Mouse (Mus musculus) heart, embryonic 12.5 days (tissue): ENCODE data around the gene Mast3. TPM values are rescaled to one million over a fixed set of nuclear protein-coding genes. Genes with fewer than 3 reads are reported as not detected.
A peak's percentile ranks its signal among the peaks of the same experiment; 100 is the strongest.

Experiments used
- ATAC-seq: fragments of 200-750 bp; cut with Nextera tagmentation; 2 replicates; pipeline ENCODE4 v1.8.0; 2017; ENCODE audit warnings: moderate TSS enrichment, moderate library complexity; ENCODE audit not compliant: insufficient number of reproducible peaks, low FRiP score
- H3K27ac ChIP-seq: fragments of 300-500 bp; sonication (generic); 2 replicates; pipeline ENCODE4 v1.5.1; 2016; ENCODE audit warnings: mild to moderate bottlenecking, moderate library complexity; ENCODE audit not compliant: poor library complexity, severe bottlenecking
- H3K27me3 ChIP-seq: fragments of 300-500 bp; sonication (generic); replicated peaks from 2 replicates; pipeline ENCODE4 v1.6.1; 2016; ENCODE audit warnings: mild to moderate bottlenecking, moderate library complexity
- H3K36me3 ChIP-seq: fragments of 300-500 bp; sonication (generic); 2 replicates; pipeline ENCODE4 v1.6.1; 2016; ENCODE audit warnings: mild to moderate bottlenecking, moderate library complexity
- H3K4me1 ChIP-seq: fragments of 300-500 bp; sonication (generic); replicated peaks from 2 replicates; pipeline ENCODE4 v1.6.1; 2016; ENCODE audit warnings: mild to moderate bottlenecking
- H3K4me2 ChIP-seq: fragments of 300-500 bp; sonication (generic); 2 replicates; pipeline ENCODE4 v1.6.1; 2016; ENCODE audit warnings: mild to moderate bottlenecking, moderate library complexity
- H3K4me3 ChIP-seq: fragments of 300-500 bp; sonication (generic); 2 replicates; pipeline ENCODE4 v1.5.1; 2016; ENCODE audit warnings: mild to moderate bottlenecking
- H3K9ac ChIP-seq: fragments of 300-500 bp; sonication (generic); 2 replicates; pipeline ENCODE4 v1.6.1; 2016; ENCODE audit warnings: mild to moderate bottlenecking, moderate library complexity
- H3K9me3 ChIP-seq: fragments of 300-500 bp; sonication (generic); replicated peaks from 2 replicates; pipeline ENCODE4 v1.6.1; 2016; ENCODE audit warnings: mild to moderate bottlenecking, moderate library complexity
- WGBS: fragments of 180-500 bp; shearing (Covaris S2); methylation state at CpG from one replicate; pipeline ENCODE4 v1.1.7; 2016; 5-methylcytosine and 5-hydroxymethylcytosine counted together
- polyA plus RNA-seq: library from polyadenylated mRNA; unstranded; fragments of >200 nt; fragmentation: Nextera tagmentation; extraction: Ambion mirVana; gene quantifications from 2 replicates; pipeline ENCODE4 v1.2.1, GENCODE M21; 2016

Mast3 gene
- polyA plus RNA-seq, 1 experiment from 2014 or later, result 8.1 TPM

- Histone ChIP-seq H3K4me3 (peak overlapping the region; percentile 14; the same call in 1 of the 2 replicates), H3K4me2 (peak overlapping the region; percentile 53)
Measured at GRCm38 (mm10) chr8:70816679-70817078, 11.8 kb upstream of the Mast3 start.

GRCm38 (mm10) chr8:70812885-70813284, 8.0 kb upstream of the Mast3 start:
- H3K27ac ChIP-seq, result no peak overlapping the region
- WGBS, result 58% methylated on average over 4 of the region's 4 CpGs

More at GRCm38 (mm10) chr8:70816679-70817078, 11.8 kb upstream of the Mast3 start:
- Histone ChIP-seq H3K4me1 (peaks cover 7% of the 10 kb centered on the region), H3K9me3 (peaks cover 18% of the 10 kb centered on the region), H3K27ac (no peak overlapping the region), H3K36me3 (no peaks in the 10 kb centered on the region), H3K9ac (no peak overlapping the region), H3K27me3 (peaks cover 78% of the 10 kb centered on the region)
- 7% methylated on average over 30 of the region's 30 CpGs for WGBS
- ATAC-seq, result peak; percentile 47; the same call in 1 of the 2 replicates

DNA sequence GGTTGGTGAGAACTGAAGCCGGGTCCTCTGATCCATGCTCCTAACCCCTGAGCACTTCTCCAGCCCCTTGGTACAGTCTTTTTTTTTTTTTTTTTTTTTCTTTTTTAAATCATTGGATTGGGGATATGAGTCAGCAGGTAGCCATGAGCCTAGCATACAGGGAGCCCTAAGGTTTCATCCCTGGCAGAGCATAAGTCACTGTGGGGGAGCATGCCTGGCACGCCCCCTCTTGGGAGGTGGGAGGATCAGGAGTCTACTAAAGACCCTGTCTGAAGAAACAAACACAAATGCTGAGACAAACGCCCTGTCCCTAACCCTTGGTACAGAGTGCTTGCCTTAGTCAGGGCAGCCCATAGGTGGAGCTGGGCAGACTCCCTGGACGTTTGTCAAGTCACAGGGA, 7.2 kb upstream of the Mast3 start:
- Histone ChIP-seq H3K9ac (no peak overlapping the region), H3K27me3 (peaks cover 69% of the 10 kb centered on the region), H3K4me2 (no peak overlapping the region), H3K9me3 (no peaks in the 10 kb centered on the region), H3K4me1 (peaks cover 13% of the 10 kb centered on the region; the same call in 1 of the 2 replicates), H3K27ac (no peak overlapping the region), H3K36me3 (no peaks in the 10 kb centered on the region), H3K4me3 (no peak overlapping the region)
- 45% methylated on average over 4 of the region's 4 CpGs for WGBS
- no peak for ATAC-seq

More at GRCm38 (mm10) chr8:70812885-70813284, 8.0 kb upstream of the Mast3 start:
- Histone ChIP-seq H3K4me2 (no peak overlapping the region), H3K27me3 (peaks cover 67% of the 10 kb centered on the region), H3K9me3 (no peaks in the 10 kb centered on the region), H3K9ac (no peak overlapping the region), H3K4me3 (no peak overlapping the region), H3K4me1 (peaks cover 15% of the 10 kb centered on the region; the same call in 1 of the 2 replicates), H3K36me3 (no peaks in the 10 kb centered on the region)
- no peak for ATAC-seq

GRCm38 (mm10) chr8:70810962-70811680, 6.3 kb upstream of the Mast3 start:
- Histone ChIP-seq H3K4me1 (0 out of 2 replicates have a peak, but pooled peaks cover 7% of the 10 kb centered on the region), H3K27me3 (peaks cover 64% of the 10 kb centered on the region)
- WGBS, result 63% methylated on average over 20 of the region's 20 CpGs

DNA sequence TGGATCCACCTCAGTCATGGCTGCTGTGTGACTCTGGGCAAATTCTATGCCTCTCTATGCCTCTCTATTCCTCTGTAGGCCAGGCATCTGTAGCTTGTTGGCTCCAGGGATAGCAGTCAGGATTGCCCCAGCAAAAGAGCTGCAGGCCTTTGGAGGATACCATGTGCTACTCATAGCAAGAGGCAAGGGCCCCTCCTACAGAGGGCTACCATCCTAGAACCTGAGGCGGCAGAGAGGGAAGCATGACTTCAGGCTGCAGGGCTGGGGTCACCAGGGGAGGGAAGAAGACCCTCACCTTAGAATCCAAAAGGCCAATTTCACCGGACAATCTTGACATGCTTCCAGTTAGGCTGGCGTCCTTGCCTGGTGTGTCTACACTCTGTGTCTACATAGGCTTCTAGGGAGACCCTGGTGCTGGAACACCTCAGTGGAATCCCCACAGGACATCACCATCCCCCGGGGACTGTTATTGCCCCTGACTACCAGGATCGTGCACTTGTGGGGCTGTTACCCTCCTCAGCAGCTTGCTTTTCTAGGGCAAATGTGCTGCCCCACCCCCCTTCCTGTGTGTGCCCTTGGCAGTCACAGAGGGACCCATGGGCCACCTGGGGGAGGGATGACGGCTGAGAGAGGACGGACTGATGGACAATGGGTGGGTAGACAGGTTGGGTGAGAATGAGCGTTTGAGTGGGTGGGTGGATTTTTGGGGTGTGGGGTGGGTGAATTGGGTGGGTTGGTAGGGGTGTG, 4.3 kb upstream of the Mast3 start:
- Histone ChIP-seq H3K4me2 (no peak overlapping the region), H3K27ac (no peak overlapping the region), H3K4me1 (peaks cover 12% of the 10 kb centered on the region), H3K27me3 (peaks cover 51% of the 10 kb centered on the region), H3K36me3 (no peaks in the 10 kb centered on the region), H3K9ac (no peak overlapping the region), H3K9me3 (no peaks in the 10 kb centered on the region), H3K4me3 (no peak overlapping the region)
- ATAC-seq, result no peak
- 79% methylated on average over 8 of the region's 8 CpGs for WGBS

More at GRCm38 (mm10) chr8:70810962-70811680, 6.3 kb upstream of the Mast3 start:
- H3K27ac ChIP-seq, result no peak overlapping the region
- no peak for ATAC-seq
- H3K4me3 ChIP-seq, result no peak overlapping the region
- no peak overlapping the region for H3K4me2 ChIP-seq
- H3K9ac ChIP-seq, result no peak overlapping the region
- H3K9me3 ChIP-seq, result no peaks in the 10 kb centered on the region
- no peaks in the 10 kb centered on the region for H3K36me3 ChIP-seq

DNA sequence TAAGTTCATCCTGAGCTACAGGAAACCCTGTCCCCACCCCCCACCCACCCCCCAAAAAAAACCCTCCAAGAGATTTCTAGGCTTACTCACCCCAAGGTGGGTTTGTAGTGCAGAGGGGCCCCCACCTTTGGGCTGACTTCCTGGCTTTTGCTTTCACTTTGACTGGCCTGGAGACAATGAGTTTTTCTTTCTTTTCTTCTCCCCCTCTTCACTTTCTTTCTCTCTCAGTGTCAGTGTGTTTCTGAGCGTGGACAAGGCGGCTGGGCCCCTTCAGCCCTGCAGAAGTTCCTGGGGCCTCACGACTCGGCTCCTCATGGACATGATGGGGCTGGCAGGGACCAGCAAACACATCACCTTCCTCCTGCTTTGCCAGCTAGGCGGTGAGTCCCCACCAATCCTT, 3.4 kb upstream of the Mast3 start, which contains the start of gene Il12rb1:
Gene Il12rb1 (plus strand): TSS at position 211 of the 400 bp plus-strand sequence.
- ATAC-seq, result no peak
- no peak within 1 kb of the TSS for H3K9ac ChIP-seq
- no peak within 1 kb of the TSS for H3K27ac ChIP-seq
- 68% methylated on average over 5 of the region's 5 CpGs for WGBS
- no peaks in the 10 kb centered on the region for H3K36me3 ChIP-seq
- no peaks in the 10 kb centered on the region for H3K9me3 ChIP-seq
- H3K4me1 ChIP-seq, result peaks cover 19% of the 10 kb centered on the region
- H3K4me2 ChIP-seq, result no peak within 1 kb of the TSS
- H3K27me3 ChIP-seq, result peaks cover 51% of the 10 kb centered on the region
- no peak within 1 kb of the TSS for H3K4me3 ChIP-seq

GRCm38 (mm10) chr8:70807304-70807703, 2.5 kb upstream of the Mast3 start:
- H3K27me3 ChIP-seq, result peaks cover 51% of the 10 kb centered on the region
- no peaks in the 10 kb centered on the region for H3K36me3 ChIP-seq
- no peak overlapping the region for H3K27ac ChIP-seq
- no peak overlapping the region for H3K9ac ChIP-seq
- no peak overlapping the region for H3K4me3 ChIP-seq
- no peaks in the 10 kb centered on the region for H3K9me3 ChIP-seq
- H3K4me1 ChIP-seq, result peaks cover 19% of the 10 kb centered on the region
- no peak for ATAC-seq
- H3K4me2 ChIP-seq, result no peak overlapping the region
- WGBS, result 61% methylated on average over 1 of the region's 1 CpGs

GRCm38 (mm10) chr8:70806541-70806940, 1.7 kb upstream of the Mast3 start:
- no peak overlapping the region for H3K27ac ChIP-seq
- H3K27me3 ChIP-seq, result peaks cover 58% of the 10 kb centered on the region
- H3K36me3 ChIP-seq, result no peaks in the 10 kb centered on the region
- no peak overlapping the region for H3K4me3 ChIP-seq
- ATAC-seq, result no peak
- whole genome bisulfite sequencing, result 69% methylated on average over 4 of the region's 4 CpGs
- H3K9ac ChIP-seq, result no peak overlapping the region
- H3K4me2 ChIP-seq, result no peak overlapping the region
- H3K9me3 ChIP-seq, result no peaks in the 10 kb centered on the region
- peaks cover 19% of the 10 kb centered on the region for H3K4me1 ChIP-seq

DNA sequence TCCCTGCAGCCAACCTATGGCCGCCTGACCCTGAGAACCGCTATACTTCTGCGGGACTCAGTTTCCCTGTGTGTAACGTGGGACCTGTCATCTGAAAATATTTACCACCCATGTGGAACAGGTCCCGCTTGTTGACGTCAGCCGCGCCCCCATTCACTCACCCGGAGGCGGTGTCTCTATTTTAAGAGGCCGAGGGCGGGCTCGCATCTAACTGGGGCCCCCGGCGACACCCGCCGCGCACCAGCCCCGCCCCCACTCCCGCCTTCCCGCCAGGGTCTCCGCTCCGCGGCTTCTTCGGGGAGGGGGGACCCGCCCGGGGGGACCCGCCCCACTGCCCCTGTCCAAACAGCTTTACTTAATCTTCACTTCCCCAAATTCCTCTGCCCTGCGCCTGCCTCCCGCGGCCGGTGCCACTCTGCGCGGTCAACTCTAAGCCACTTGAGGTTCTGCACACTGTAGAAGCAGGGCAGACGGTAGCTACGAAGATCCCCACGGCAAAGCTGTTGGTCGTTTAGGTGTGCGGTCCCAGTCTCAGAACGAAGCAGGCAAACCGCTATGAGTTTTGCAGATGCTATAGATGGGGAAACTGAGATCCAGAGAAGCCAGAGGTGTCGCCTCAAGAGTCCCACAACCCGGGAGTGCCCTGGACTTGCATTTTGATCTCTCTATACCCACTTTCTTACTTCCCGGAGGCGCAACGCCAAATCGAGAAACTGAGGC, 933 bp downstream of the Mast3 start:
- Histone ChIP-seq H3K36me3 (no peaks in the 10 kb centered on the region), H3K27ac (no peak overlapping the region), H3K9me3 (no peaks in the 10 kb centered on the region), H3K27me3 (peaks cover 68% of the 10 kb centered on the region), H3K9ac (peak overlapping the region; percentile 68), H3K4me2 (peak overlapping the region; percentile 77), H3K4me1 (peaks cover 12% of the 10 kb centered on the region), H3K4me3 (peak overlapping the region; percentile 46)
- ATAC-seq, result no peak
- under 1% methylated on average over 47 of the region's 47 CpGs for WGBS

GRCm38 (mm10) chr8:70802786-70803510, 1.9 kb downstream of the Mast3 start:
- H3K27ac ChIP-seq, result no peak overlapping the region
- no peaks in the 10 kb centered on the region for H3K9me3 ChIP-seq
- peaks cover 75% of the 10 kb centered on the region for H3K27me3 ChIP-seq
- H3K36me3 ChIP-seq, result no peaks in the 10 kb centered on the region
- H3K4me1 ChIP-seq, result peaks cover 15% of the 10 kb centered on the region
- ATAC-seq, result no peak
- no peak overlapping the region for H3K4me3 ChIP-seq
- no peak overlapping the region for H3K9ac ChIP-seq
- H3K4me2 ChIP-seq, result no peak overlapping the region
- WGBS, result 63% methylated on average over 11 of the region's 11 CpGs
